Mouse (Mus musculus) hindbrain, embryonic 11.5 days (tissue): ENCODE data around the gene Gm20388. TPM values are rescaled to one million over a fixed set of nuclear protein-coding genes. Genes with fewer than 3 reads are reported as not detected.

Experiments used
- ATAC-seq: fragments of 200-750 bp; cut with Nextera tagmentation; 2 replicates; pipeline ENCODE4 v1.8.0; 2017; ENCODE audit warnings: mild to moderate bottlenecking, moderate TSS enrichment, moderate library complexity; ENCODE audit not compliant: low FRiP score
- DNase-seq: peaks from one replicate; pipeline ENCODE4 v3.0.0-alpha.2; 2015; ENCODE audit warnings: low spot score
- H3K27ac ChIP-seq: fragments of 300-500 bp; sonication (generic); 2 replicates; pipeline ENCODE4 v1.5.1; 2014; ENCODE audit warnings: mild to moderate bottlenecking, low read depth, low read length
- H3K27me3 ChIP-seq: fragments of 300-500 bp; sonication (generic); 2 replicates; pipeline ENCODE4 v1.6.1; 2014; ENCODE audit warnings: mild to moderate bottlenecking, low read length, moderate library complexity, mixed read lengths; ENCODE audit not compliant: control insufficient read depth, insufficient read depth
- H3K36me3 ChIP-seq: fragments of 300-500 bp; sonication (generic); 2 replicates; pipeline ENCODE4 v1.6.1; 2014; ENCODE audit warnings: mild to moderate bottlenecking, low read length, moderate library complexity, mixed read lengths; ENCODE audit not compliant: control insufficient read depth, insufficient read depth
- H3K4me1 ChIP-seq: fragments of 300-500 bp; sonication (generic); replicated peaks from 2 replicates; pipeline ENCODE4 v1.6.1; 2014; ENCODE audit warnings: low read length, mixed read lengths; ENCODE audit not compliant: control insufficient read depth, insufficient read depth
- H3K4me2 ChIP-seq: fragments of 300-500 bp; sonication (generic); replicated peaks from 2 replicates; pipeline ENCODE4 v1.6.1; 2014; ENCODE audit warnings: mild to moderate bottlenecking, low read depth, low read length
- H3K4me3 ChIP-seq: fragments of 300-500 bp; sonication (generic); 2 replicates; pipeline ENCODE4 v1.5.1; 2014; ENCODE audit warnings: low read depth, low read length
- H3K9ac ChIP-seq: fragments of 300-500 bp; sonication (generic); 2 replicates; pipeline ENCODE4 v1.6.1; 2014; ENCODE audit warnings: low read depth, low read length
- H3K9me3 ChIP-seq: fragments of 300-500 bp; sonication (generic); 2 replicates; pipeline ENCODE4 v1.6.1; 2016; ENCODE audit warnings: low read length; ENCODE audit not compliant: control insufficient read depth
- WGBS: fragments of 180-500 bp; shearing (Covaris S2); extraction: QIAGEN DNeasy Blood & Tissue Kit; methylation state at CpG from one replicate; pipeline ENCODE4 v1.1.7; 2014; 5-methylcytosine and 5-hydroxymethylcytosine counted together
- polyA plus RNA-seq: library from polyadenylated mRNA; unstranded; fragments of >200 nt; fragmentation: Nextera tagmentation; extraction: Ambion mirVana; gene quantifications from 2 replicates; pipeline ENCODE4 v1.2.1, GENCODE M21; 2014

The Gm20388 gene
- polyA plus RNA-seq, 1 experiment from 2014 or later: 11.8 TPM

GRCm38 (mm10) chr8:124250785-124251184 is 4340.1 kb downstream of the Gm20388 start:
- Histone ChIP-seq H3K27ac (peak overlapping the region; percentile 63), H3K4me3 (no peak overlapping the region), H3K9me3 (no peaks in the 10 kb centered on the region), H3K4me1 (peaks cover 8% of the 10 kb centered on the region), H3K36me3 (no peaks in the 10 kb centered on the region), H3K27me3 (no peaks in the 10 kb centered on the region), H3K4me2 (no peak overlapping the region), H3K9ac (no peak overlapping the region)
- DNase-seq (no peak), ATAC-seq (no peak)
- 20% methylated on average over 4 of the region's 4 CpGs for WGBS

GRCm38 (mm10) chr8:124252533-124252950 is 4341.9 kb downstream of the Gm20388 start:
- Histone ChIP-seq H3K4me3 (no peak overlapping the region), H3K9ac (no peak overlapping the region), H3K27ac (no peak overlapping the region), H3K4me2 (no peak overlapping the region), H3K27me3 (no peaks in the 10 kb centered on the region), H3K36me3 (no peaks in the 10 kb centered on the region), H3K9me3 (no peaks in the 10 kb centered on the region), H3K4me1 (peaks cover 11% of the 10 kb centered on the region)
- ATAC-seq: no peak
- DNase-seq: no peak
- WGBS: 97% methylated on average over 5 of the region's 5 CpGs

- Histone ChIP-seq H3K27me3 (no peaks in the 10 kb centered on the region), H3K9me3 (no peaks in the 10 kb centered on the region), H3K36me3 (no peaks in the 10 kb centered on the region), H3K4me3 (no peak overlapping the region), H3K9ac (no peak overlapping the region), H3K4me2 (no peak overlapping the region), H3K27ac (no peak overlapping the region), H3K4me1 (peaks cover 11% of the 10 kb centered on the region)
- ATAC-seq (no peak), DNase-seq (no peak)
- WGBS: 94% methylated on average over 6 of the region's 6 CpGs
Observed at GRCm38 (mm10) chr8:124253939-124254338, 4343.3 kb downstream of the Gm20388 start.

GRCm38 (mm10) chr8:124256841-124257240 is 4346.2 kb downstream of the Gm20388 start:
- H3K36me3 ChIP-seq: no peaks in the 10 kb centered on the region
- no peak overlapping the region for H3K27ac ChIP-seq
- 86% methylated on average over 9 of the region's 9 CpGs for WGBS
- H3K4me2 ChIP-seq: no peak overlapping the region
- no peak overlapping the region for H3K9ac ChIP-seq
- no peaks in the 10 kb centered on the region for H3K9me3 ChIP-seq
- DNase-seq (no peak), ATAC-seq (no peak)
- H3K27me3 ChIP-seq: no peaks in the 10 kb centered on the region
- H3K4me1 ChIP-seq: peaks cover 10% of the 10 kb centered on the region; the same call in 1 of the 2 replicates
- no peak overlapping the region for H3K4me3 ChIP-seq

GRCm38 (mm10) chr8:124257363-124257762 is 4346.7 kb downstream of the Gm20388 start:
- Histone ChIP-seq H3K4me1 (peaks cover 10% of the 10 kb centered on the region; the same call in 1 of the 2 replicates), H3K27me3 (no peaks in the 10 kb centered on the region), H3K27ac (no peak overlapping the region), H3K9me3 (no peaks in the 10 kb centered on the region), H3K4me2 (no peak overlapping the region), H3K36me3 (no peaks in the 10 kb centered on the region), H3K9ac (no peak overlapping the region), H3K4me3 (no peak overlapping the region)
- ATAC-seq: no peak
- 84% methylated on average over 10 of the region's 10 CpGs for WGBS
- no peak for DNase-seq

- H3K4me1 ChIP-seq: peaks cover 17% of the 10 kb centered on the region
- no peaks in the 10 kb centered on the region for H3K9me3 ChIP-seq
- 89% methylated on average over 4 of the region's 4 CpGs for WGBS
Observed at GRCm38 (mm10) chr8:124259146-124259545, 4348.5 kb downstream of the Gm20388 start.

GRCm38 (mm10) chr8:124259925-124260324 is 4349.3 kb downstream of the Gm20388 start:
- H3K4me3 ChIP-seq: no peak overlapping the region
- DNase-seq: no peak
- H3K36me3 ChIP-seq: no peaks in the 10 kb centered on the region
- H3K9me3 ChIP-seq: no peaks in the 10 kb centered on the region
- peaks cover 17% of the 10 kb centered on the region for H3K4me1 ChIP-seq
- H3K27ac ChIP-seq: no peak overlapping the region
- no peak overlapping the region for H3K4me2 ChIP-seq
- ATAC-seq: no peak
- H3K9ac ChIP-seq: no peak overlapping the region
- no peaks in the 10 kb centered on the region for H3K27me3 ChIP-seq
- 71% methylated on average over 6 of the region's 7 CpGs for WGBS

More at GRCm38 (mm10) chr8:124259146-124259545, 4348.5 kb downstream of the Gm20388 start:
- ATAC-seq: no peak
- Histone ChIP-seq H3K27ac (no peak overlapping the region), H3K4me2 (no peak overlapping the region), H3K4me3 (no peak overlapping the region), H3K9ac (no peak overlapping the region), H3K27me3 (no peaks in the 10 kb centered on the region), H3K36me3 (no peaks in the 10 kb centered on the region)
- no peak for DNase-seq

GRCm38 (mm10) chr8:124260371-124260770 is 4349.7 kb downstream of the Gm20388 start:
- no peaks in the 10 kb centered on the region for H3K27me3 ChIP-seq
- no peak overlapping the region for H3K9ac ChIP-seq
- 73% methylated on average over 12 of the region's 12 CpGs for WGBS
- H3K4me1 ChIP-seq: peaks cover 17% of the 10 kb centered on the region
- H3K36me3 ChIP-seq: no peaks in the 10 kb centered on the region
- ATAC-seq (no peak), DNase-seq (no peak)
- H3K4me2 ChIP-seq: no peak overlapping the region
- no peak overlapping the region for H3K4me3 ChIP-seq
- no peaks in the 10 kb centered on the region for H3K9me3 ChIP-seq
- H3K27ac ChIP-seq: no peak overlapping the region

- Histone ChIP-seq H3K4me2 (no peak overlapping the region), H3K36me3 (no peaks in the 10 kb centered on the region), H3K27ac (no peak overlapping the region), H3K4me1 (peaks cover 14% of the 10 kb centered on the region), H3K9ac (no peak overlapping the region), H3K4me3 (no peak overlapping the region), H3K9me3 (no peaks in the 10 kb centered on the region), H3K27me3 (no peaks in the 10 kb centered on the region)
- 67% methylated on average over 9 of the region's 9 CpGs for WGBS
- DNase-seq (no peak), ATAC-seq (no peak)
Observed at GRCm38 (mm10) chr8:124263058-124263457, 4352.4 kb downstream of the Gm20388 start.
